ENCODE assay signal across 23 mouse cellular contexts in the genomic region with DNA sequence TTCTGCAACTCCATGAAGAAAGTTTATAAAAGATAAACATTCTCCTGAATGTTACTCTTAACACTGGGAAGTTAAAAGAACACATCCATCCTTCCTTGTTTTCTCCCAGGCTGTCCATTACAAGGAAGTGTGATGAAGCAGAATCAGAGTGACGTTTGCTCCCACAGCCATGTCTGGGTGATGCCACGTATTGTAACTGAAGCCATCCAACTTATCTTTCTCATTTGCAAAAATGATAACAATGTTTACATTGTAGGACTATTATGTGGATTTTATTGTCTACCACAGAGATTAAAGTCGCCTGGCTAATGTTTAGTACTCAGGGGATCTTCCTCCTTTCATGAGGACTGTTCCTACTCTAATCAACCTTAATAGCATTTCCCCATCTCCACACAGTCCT.
"Had no signal": no experiment of that assay in that cellular context is flagged by ENCODE, and none has a peak within 500 bp of the region (broad histone marks: within the 10 kb centered on the region; RNA-seq: fewer than 3 reads in every experiment).

No protein-coding gene starts in this region.

- H3K4me1 ChIP-seq: heart, embryonic 15.5 days; hindbrain, embryonic 13.5 days; hindbrain, embryonic 15.5 days; limb, embryonic 10.5 days; limb, embryonic 12.5 days; liver, embryonic 13.5 days had no signal

- ATAC-seq: hindbrain, postnatal 0 days had no signal

- H3K9ac ChIP-seq: heart, embryonic 13.5 days; heart, embryonic 15.5 days; hindbrain, embryonic 13.5 days; hindbrain, embryonic 15.5 days; limb, embryonic 12.5 days; liver, embryonic 13.5 days had no signal

- H3K9me3 ChIP-seq: heart, embryonic 13.5 days; heart, embryonic 15.5 days; hindbrain, embryonic 13.5 days; hindbrain, embryonic 15.5 days; limb, embryonic 10.5 days; limb, embryonic 12.5 days; liver, embryonic 13.5 days had no signal

- H3K27me3 ChIP-seq: heart, embryonic 13.5 days; heart, embryonic 15.5 days; hindbrain, embryonic 13.5 days; hindbrain, embryonic 15.5 days; limb, embryonic 12.5 days; liver, embryonic 13.5 days had no signal

- H3K4me3 ChIP-seq: heart, adult 2 months; heart, embryonic 13.5 days; heart, embryonic 15.5 days; hindbrain, embryonic 13.5 days; hindbrain, embryonic 15.5 days; left cerebral cortex, adult 2 months; limb, embryonic 10.5 days; limb, embryonic 12.5 days; liver, embryonic 13.5 days had no signal

- DNase-seq: gastrocnemius, postnatal 14 days; gastrocnemius, postnatal 36 days; heart, adult 11 months; heart, adult 2 months; heart, postnatal 14 days; heart, postnatal 36 days; kidney, adult 18-20 months; kidney, adult 8-10 months; kidney, postnatal 14 days; kidney, postnatal 36 days; liver; liver, embryonic 13.5 days had no signal

- H3K36me3 ChIP-seq: heart, embryonic 13.5 days; heart, embryonic 15.5 days; hindbrain, embryonic 13.5 days; hindbrain, embryonic 15.5 days; limb, embryonic 10.5 days; limb, embryonic 12.5 days; liver, embryonic 13.5 days had no signal

- H3K4me2 ChIP-seq: heart, embryonic 11.5 days; heart, embryonic 13.5 days; heart, embryonic 15.5 days; hindbrain, embryonic 13.5 days; hindbrain, embryonic 15.5 days; limb, embryonic 12.5 days; liver, embryonic 11.5 days; liver, embryonic 13.5 days had no signal

- H3K27ac ChIP-seq: heart, adult 2 months; heart, embryonic 13.5 days; heart, embryonic 15.5 days; hindbrain, embryonic 13.5 days; hindbrain, embryonic 15.5 days; hindbrain, postnatal 0 days; kidney, postnatal 0 days; left cerebral cortex, adult 2 months; limb, embryonic 10.5 days; limb, embryonic 12.5 days; liver, embryonic 13.5 days had no signal
